Mouse (Mus musculus) testis, postnatal 14 days (tissue): Measurements from ENCODE around the gene Hepacam.

Source experiments
- DNase-seq: peaks from one replicate; pipeline ENCODE4 v3.0.0; 2021; ENCODE audit warnings: low spot score

The Hepacam gene

DNA sequence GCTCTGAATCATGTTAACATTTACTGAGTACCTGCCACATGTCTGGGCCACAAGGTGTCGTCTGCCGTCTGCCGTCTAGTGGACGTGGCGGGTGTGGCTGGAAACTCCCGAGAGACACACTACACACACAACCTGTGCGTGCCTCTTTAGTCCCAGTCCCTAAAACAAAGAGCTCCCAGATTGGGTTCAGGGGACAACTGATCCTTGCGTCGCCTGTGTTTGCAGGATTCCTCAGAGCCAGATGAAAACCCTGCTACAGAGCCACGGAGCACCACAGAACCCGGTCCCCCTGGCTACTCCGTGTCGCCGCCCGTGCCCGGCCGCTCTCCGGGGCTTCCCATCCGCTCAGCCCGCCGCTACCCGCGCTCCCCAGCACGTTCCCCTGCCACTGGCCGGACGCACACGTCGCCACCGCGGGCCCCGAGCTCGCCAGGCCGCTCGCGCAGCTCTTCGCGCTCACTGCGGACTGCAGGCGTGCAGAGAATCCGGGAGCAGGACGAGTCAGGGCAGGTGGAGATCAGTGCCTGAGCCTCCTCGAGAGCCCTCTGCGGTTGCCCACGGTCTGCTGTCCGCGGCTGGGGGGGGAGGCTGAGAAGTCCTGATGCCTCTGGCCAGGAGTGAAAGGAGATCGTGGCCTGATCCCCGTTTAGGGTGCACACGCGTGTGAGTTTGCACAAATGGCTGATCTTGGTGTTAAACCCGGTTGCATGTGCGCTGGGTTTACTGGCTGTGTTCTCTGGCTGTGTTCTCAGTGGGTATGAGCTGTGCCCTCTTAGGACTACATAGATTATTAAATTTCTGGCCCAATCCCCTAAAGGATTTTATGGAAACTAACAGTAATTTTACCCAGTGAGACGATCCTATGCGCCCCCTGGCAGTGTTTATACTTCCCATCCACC, 17.4 kb downstream of the Hepacam start:
- no peak for DNase-seq

GRCm38 (mm10) chr9:37390891-37391290, 23.7 kb downstream of the Hepacam start:
- DNase-seq: no peak

- DNase-seq: no peak
These were observed 24.9 kb downstream of the Hepacam start for GRCm38 (mm10) chr9:37392071-37392470.

DNA sequence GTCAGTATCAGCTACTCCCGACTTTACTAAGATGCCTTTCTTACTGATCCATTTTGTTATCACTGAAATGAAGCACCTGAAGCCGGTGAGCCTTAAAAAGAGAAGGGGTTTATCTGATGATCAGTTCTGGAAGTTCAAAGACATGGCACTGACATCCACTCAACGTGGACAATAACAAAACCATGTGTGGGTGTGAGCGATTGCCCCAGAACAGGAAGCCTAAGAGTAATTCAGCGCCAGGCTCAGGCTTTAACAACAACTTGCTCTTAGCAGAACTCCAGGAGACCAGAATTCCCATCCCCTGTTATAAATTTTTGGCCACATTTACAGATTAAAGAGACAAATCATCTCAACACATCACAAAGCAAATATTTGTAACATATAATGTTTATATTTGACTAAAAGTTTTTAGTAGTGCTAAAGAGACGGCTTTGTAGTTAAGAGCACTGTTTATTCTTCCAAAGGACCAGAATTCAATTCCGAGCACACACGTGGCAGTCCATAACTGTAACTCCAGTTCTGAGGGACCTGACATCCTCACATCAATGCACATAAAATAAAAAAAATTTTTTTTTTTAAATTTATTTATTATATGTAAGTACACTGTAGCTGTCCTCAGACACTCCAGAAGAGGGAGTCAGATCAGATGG, 26.5 kb downstream of the Hepacam start:
- DNase-seq: no peak

DNA sequence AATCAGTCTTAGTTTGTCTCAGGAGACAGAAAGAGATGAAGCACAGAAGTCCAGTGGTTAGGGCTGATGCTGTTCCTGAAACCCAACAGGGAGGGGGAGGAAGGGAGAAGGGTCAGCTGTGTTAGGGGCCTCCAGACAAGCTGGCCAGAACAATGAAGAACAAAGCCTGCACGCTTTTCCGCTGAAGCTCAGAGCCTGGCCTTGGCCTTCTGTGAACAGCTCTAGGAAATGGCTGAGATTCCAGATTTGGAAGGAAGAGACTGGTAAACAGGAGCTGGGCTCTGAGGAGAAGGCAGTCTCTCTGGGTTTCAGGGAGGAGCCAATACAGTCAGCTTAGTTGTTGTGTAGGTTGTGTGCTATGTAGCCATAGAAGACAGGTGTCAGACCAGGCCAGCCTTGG, 33.4 kb downstream of the Hepacam start:
- DNase-seq: no peak

GRCm38 (mm10) chr9:37401802-37402201, 34.7 kb downstream of the Hepacam start, which contains the start of gene Robo4:
Gene Robo4 (plus strand): TSS chr9:37401897.
- no peak for DNase-seq

DNA sequence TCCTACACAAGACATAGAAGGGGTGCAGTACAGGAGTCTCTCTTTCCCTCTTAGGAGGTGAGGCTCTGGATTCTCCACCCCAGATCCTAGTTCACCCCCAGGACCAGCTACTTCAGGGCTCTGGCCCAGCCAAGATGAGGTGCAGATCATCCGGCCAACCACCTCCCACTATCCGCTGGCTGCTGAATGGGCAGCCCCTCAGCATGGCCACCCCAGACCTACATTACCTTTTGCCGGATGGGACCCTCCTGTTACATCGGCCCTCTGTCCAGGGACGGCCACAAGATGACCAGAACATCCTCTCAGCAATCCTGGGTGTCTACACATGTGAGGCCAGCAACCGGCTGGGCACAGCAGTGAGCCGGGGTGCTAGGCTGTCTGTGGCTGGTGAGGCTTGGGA, 35.4 kb downstream of the Hepacam start:
- DNase-seq: no peak

GRCm38 (mm10) chr9:37403011-37403410, 35.9 kb downstream of the Hepacam start:
- DNase-seq: no peak

GRCm38 (mm10) chr9:37406372-37406771, 39.2 kb downstream of the Hepacam start:
- DNase-seq: no peak

GRCm38 (mm10) chr9:37407850-37408502, 40.8 kb downstream of the Hepacam start:
- DNase-seq: no peak

DNA sequence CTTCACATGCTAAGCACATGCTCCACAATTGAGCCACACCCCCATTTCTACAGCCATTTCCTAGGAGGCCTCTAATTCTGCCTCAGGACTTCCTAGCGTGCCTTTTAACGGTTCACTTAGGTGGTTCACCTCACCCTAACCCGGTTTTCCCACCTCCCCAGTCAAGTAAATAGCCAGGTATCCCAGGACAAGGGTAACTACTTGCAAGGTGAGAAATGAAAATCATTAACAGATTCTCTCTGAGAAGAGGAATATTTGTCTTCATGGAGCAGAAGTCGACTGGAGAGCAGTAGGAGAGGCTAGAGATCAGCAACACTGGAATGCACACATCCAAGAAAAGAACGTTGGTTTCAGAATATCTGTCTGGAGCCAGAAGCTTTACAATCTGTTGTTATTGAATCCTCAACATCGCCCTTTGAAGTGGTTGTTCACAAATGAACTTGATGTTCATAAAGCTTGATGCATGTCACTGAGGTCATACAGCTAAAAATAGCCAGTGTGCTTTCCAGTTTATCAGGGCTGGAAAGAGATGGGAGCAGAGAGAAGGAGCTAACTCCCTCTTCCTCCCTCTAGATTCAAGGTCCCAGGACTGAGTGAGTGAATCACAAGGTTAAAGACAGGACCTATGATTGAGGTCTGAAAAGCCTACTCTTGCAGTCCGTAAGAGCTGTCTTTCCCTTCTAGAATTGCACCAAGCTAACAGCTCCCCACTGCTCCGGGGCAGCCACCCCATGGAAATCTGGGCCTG, 42.7 kb downstream of the Hepacam start:
- no peak for DNase-seq

GRCm38 (mm10) chr9:37412989-37413388, 45.8 kb downstream of the Hepacam start:
- DNase-seq: no peak

DNA sequence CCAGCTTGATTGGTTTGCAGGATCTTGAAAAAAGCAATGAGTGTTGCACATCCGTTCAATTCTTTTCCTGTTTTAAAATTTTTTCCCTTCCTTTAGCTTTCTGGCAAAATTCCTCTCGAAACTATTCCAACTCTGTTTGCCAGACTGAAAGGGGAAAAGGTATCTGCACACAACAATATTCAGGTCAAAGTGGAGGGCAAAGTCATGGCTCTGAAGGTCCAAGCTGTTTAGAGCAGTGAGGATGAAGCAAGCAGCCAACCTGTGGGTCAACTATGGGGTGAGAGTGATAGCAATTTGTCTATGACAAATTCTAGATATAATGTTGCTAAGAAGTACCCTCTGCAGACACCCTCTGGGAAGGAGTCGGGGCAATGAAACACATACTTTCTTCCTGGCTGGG, 47.5 kb downstream of the Hepacam start:
- no peak for DNase-seq

DNA sequence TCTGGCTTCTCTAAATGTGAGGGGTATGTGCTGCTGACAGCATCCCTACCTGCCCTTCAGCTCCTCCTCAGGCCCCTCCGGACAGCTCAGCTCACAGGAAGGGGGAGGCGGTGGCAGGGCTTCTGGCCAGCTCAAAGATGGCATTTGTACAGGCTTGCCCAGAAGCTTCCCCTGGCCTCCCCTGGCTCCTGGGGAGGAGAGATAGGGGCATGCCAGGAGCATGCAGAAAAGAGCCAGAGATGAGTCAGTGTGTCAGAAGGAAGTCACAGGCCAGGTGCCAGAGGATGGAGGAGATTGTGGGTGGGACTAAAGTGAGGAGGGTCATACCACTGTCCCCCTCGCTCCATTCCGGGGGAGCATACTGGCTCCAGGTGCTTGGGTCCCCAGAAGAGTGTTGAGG, 51.6 kb downstream of the Hepacam start:
- no peak for DNase-seq

- peak; percentile 83 for DNase-seq
These were observed 53.5 kb downstream of the Hepacam start for GRCm38 (mm10) chr9:37420676-37421075.

DNA sequence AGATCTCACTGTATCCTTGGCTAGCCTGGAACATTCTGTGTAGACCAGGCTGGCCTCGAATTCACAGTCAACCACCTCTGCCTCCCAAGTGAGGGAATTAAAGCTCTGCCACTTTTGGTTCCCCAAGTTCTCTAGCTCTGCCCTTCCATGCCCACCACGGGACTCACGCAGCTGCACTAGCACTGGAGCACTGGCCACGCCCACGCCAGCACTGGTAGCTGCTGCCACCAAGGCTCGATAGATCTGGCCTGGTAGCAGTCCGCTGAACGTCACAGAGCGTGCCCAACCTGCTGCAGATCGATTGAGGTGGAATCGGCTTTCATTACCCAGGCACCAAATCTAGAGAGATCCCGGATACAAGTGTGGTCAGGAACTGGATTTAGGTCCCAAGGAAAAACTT, 54.1 kb downstream of the Hepacam start:
- DNase-seq: no peak

DNA sequence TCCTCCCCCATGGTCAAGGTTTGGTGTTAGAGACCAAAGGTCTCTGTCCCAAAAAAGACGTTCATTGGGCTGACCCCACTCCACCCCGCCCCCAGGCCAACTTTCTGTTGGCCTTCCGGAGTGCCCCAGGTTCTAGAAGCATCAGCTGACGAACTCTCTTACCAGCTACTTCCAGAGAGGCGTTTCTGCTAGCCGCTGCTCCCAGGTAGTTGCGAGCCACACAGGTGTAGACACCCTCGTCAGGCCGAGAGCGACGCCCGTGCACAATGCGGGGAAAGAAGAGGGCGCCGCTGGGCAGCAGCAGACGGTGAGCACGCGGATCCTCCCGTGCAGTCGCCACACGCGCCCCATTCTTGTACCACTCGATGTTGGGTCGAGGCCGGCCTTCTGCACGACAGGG, 62.2 kb downstream of the Hepacam start:
- DNase-seq: no peak

DNA sequence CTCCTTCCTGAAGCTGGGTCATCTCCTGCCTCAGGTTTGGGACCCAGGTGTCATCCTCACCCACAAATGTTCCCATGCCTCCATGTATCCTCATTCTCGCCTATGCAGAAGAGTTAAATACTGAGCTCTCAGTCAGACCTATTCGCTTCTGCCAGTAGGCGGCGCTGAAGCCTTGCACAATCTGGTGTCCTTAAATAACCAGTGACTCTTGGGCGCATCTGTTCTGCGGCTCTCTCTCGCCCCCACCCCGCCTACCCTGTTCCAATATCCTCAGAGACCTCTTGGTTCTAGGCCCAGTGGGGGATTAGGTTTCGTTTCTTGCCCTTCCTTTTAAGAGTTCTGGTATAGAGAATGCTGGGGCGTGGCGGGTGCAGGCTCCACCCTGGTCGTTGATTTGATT, 63.4 kb downstream of the Hepacam start:
- peak; percentile 78 for DNase-seq

- no peak for DNase-seq
These were observed 65.0 kb downstream of the Hepacam start for GRCm38 (mm10) chr9:37432026-37432666.

DNA sequence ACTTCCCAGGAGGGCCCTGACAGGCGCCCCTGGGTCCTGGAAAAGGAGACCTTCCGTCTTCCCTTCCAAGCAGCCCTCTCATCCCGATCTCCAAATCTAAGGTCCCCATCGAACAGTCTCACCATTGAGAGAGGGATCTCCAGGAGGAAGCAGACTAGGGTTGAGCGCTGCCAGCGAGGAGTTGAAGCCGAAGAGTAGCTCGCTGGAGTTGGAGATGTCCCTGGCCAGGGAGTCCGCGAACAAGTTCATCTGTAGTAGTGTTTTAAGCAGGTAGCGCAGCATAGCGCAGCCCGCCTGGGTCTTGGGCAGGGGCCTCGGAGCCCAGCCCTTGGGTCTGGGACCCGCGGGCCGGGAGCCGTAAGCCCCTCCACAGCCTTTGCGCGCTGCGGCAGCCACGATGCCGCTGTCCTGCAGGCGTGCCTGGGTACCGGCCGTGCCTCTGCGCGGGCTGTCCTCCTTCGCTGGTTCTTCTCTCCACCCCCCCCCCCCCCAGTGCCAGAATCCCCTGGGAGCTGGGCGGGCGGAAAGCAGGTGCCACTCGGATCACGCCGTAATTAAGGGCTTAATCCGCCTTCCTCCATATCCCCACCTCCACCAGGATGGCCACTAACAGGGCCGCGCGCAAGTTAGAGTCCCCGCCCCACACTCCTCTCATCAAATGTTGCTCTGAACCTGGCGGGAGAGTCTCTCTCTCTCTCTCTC, 65.7 kb downstream of the Hepacam start, which contains the start of gene Robo3:
Gene Robo3 (minus strand): TSS at position 527 of the 702 bp plus-strand sequence.
- no peak for DNase-seq
